Mouse (Mus musculus): ENCODE results near the gene Drd5. TPM values are rescaled to one million over a fixed set of nuclear protein-coding genes. Genes with fewer than 3 reads are reported as not detected.

Gene Drd5
- total RNA-seq (2021), result not detected
- long read RNA-seq, experiment 1, result 0 reads
- long read RNA-seq, experiment 2, result 0 reads

DNA sequence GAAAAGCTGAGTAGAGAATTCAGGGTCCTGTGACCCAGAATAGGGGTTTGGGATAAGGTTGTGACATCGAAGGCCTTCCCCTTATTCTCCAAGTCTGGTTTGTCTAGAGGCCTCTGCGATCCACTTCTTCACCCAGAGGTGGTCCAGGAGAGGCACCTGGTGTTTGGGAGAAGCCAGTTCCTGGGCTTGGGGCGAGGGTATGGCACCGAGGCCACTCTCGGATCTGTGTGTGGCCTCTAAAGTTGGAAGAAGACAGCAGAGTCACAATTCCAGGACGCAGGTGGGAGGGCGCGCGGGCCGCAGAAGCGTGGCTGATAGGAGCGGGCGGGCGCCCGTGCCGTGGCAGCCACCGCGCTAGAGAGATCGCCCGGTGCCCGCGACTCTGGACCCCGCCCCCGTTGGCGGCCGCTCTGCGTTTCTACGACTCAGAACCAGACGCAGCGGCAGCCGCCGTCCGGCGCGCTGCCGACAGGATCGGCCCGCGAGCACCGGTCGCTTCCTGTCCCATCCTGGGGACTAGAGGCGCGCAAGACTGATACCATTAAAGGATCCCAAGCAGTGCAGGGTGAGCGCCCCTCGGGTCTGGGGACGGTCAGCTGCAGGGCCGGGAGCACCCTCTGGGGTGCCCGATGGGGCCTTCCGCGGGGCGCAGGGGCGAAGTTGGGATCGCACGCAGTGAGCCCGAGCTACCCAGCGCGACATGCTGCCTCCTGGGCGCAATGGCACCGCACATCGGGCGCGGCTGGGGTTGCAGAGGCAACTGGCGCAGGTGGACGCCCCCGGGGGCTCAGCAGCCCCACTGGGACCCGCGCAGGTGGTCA lies at the start of gene Drd5:
Drd5 (plus strand) TSS at position 402 of the 821 bp plus-strand sequence.
- intact Hi-C loops (cut with DNase I), result no loop called here
- DNase-seq, result no peak

DNA sequence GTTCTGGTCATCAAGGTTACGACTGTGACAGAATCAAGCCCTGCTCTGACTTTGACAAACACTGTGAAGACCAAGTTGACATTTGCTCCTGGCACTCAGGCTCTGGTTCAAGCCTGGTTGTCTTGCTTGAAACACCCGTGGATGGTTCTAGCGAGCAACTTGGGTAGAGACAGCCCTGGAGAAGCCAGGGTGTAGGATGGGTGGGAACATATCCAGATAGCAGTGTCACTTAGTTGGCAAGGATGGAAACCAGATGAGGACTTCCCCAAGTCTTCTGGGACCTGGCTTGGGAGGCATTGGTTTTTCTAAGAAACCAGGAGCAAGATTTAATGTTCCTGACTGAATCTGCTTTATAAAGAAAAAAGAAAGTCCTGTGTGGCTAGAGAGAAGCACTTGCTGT lies 48.2 kb upstream of the Drd5 start:
- intact Hi-C loops (cut with DNase I), result no loop called here
- no peak for DNase-seq

DNA sequence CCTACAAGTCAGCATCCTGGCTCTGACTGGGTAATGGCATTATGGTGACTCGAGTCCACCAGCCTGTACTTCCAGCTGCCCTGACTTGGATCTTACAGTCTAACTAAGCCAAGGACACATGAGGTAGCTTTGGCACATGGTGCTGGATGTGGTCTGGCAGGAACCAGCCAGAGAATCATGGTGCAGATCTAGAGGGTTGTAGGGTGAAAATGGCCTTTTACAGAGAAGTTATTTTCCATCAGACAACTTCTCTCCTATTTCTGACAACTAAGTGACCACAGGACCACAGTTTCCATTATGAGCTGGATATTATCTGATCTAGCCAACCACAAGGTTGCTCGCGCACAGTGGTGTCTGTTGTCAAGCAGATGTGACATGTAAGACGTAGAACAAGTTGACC lies 45.3 kb upstream of the Drd5 start:
- intact Hi-C loops (cut with DNase I), result no loop called here
- DNase-seq, result no peak

DNA sequence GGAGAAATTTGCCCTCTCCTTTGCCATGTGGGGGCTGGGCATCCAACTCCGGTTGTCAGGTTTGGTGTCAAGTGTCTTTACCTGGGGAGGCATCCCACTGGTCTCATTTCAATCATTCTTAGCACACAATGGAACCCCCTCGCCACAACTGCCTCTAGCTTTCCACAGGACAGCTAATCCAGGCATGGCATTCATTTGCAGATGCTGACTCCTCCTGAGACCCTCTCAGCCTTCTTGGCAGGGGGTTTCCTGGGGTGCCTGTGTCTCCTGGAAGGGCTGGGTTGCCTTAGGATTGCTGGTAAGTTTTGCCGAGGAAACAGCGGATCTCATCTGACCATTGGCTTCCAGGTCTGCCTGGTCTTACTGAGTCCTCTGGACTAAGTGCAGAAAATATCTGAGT lies 43.4 kb upstream of the Drd5 start, which contains the start of gene Otop1:
Otop1 (plus strand) TSS at position 202 of the 400 bp plus-strand sequence.
- DNase-seq, result no peak
- intact Hi-C loops (cut with DNase I), result no loop called here

DNA sequence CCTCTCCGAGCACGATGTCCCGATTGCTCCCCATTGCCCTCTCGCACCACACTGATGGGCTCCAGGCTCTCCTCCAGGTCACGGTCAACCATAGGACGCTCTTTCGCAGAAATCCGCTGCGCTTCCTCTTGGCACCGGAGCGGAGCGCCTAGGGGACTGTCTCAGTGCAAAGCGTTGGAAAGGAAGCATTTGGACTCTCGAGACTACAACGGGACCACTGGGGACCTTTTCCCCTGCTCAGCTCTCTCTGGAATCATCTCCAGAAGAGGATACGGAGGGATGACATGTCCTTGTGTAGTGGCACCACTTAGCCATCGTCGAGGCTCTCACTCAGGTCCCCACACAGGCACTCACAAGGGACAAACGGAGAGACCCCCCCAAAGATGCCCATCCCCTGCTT lies 42.7 kb upstream of the Drd5 start:
- intact Hi-C loops (cut with DNase I), result no loop called here
- no peak for DNase-seq

DNA sequence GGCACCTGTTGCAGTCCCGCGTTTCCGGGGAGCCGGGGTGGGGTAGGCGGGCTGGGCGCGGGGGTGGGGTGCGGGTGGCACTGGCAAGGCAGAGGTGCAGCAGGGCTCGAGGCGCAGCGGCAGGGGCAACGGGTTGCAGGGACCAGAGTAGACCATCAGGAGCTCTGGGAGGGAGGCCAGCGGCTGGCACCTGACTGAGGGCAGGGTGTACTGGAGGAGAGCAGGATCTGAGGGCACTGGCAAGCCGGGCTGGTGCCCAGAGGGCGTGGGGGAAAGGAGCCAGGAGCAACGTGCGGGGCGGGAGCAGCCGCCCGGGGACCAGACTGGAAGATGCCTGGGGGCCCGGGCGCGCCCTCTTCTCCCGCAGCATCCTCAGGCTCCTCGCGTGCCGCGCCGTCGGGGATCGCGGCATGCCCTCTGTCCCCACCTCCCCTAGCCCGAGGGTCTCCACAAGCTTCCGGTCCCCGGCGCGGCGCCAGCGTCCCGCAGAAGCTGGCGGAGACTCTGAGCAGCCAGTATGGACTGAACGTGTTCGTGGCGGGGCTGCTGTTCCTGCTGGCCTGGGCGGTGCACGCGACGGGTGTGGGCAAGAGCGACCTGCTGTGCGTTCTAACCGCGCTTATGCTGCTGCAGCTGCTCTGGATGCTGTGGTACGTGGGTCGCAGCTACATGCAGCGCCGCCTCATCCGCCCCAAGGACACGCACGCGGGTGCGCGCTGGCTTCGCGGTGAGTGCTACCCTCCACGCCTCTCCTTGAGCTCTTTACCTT lies 41.9 kb upstream of the Drd5 start:
- intact Hi-C loops (cut with DNase I), result no loop called here
- DNase-seq, result no peak

DNA sequence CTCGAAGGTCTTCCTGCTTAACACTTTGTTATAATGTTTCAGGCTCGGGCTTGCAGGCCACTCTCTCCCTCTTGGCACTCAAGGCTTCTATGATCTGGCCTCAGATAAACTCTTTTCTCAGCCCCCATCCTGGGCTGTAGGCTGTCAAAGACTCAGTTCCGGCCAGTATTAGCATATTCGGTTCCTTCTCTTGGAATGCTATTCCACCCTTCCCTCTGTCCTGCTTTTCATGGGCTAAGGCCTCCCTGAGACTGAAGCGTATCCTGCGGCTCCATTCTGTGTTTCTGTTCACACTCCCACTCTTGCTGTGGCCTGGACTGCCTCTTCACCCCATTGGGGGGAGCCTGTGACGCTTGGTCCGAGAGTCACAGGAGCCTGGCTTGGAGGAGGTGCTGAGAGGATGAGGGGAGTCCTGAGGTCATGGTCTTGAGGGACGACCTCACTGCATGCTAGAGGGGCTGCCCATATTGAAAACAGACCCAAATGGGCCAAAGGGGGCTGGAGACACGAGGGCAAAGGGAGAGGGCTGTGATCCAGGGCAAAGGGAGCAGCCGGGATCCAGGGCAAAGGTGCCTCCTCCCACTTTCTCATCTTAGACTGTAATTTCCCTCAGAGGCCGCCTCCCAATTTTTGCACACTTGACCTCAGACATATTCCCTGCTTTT lies 41.1 kb upstream of the Drd5 start:
- intact Hi-C loops (cut with DNase I), result no loop called here
- DNase-seq, result no peak

DNA sequence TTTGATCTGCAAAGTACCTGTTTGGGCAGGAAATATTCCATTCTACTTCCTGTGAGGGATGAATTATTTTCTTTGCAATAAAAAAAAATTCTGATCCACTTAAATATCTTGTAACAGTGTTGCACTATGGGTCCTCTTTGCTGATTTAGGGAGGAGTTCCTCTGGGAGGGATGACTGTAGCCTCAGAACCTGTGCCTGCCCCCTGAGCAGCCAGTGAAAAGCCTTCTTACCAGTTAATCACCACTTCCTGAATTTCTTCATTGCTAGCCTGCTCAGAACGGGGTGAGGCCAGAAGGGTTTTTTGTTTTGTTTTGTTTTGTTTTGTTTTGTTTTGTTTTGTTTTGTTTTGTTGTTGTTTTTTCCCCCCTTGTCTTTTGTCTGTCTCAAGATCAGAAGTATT lies 39.1 kb upstream of the Drd5 start:
- intact Hi-C loops (cut with DNase I), result no loop called here
- no peak for DNase-seq

DNA sequence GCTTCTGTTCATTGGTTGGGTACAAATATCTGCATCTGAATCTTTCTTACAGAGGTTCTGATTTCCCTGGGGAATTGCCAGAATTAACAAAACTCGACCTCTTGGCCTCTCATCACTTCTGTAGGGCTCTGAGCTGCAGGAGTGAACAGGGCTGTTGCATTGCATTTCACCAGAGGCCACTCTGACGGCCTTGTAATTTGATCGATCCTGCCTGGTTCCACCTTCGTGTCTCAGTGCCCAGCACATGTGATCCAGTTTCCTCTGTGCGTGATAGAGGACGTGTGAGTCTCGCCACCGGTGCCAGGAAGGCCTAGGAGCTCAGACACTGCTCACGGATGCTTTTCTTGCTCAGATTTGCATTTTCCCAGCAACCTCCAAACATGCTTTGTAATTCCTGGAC lies 33.4 kb upstream of the Drd5 start:
- intact Hi-C loops (cut with DNase I), result no loop called here
- no peak for DNase-seq

DNA sequence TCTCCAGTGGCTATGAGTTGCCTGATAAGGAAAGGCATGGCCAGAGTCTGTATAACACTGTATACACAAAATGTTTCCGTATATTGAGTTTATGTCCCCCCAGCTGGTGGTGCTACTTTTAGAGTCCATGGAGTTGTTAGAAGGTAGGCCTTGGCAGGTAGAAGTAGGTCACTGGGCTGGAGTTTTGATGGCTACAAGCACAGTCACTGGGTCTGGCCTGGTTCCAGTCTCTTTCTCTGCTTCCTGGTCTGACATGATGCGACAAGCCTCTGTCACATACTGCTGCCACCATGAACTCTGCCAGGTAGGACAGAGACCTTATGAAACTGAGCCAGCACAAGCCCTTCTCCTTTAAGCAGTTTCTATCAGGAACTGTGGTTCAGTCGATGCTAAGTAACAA lies 30.7 kb upstream of the Drd5 start:
- intact Hi-C loops (cut with DNase I), result no loop called here

DNA sequence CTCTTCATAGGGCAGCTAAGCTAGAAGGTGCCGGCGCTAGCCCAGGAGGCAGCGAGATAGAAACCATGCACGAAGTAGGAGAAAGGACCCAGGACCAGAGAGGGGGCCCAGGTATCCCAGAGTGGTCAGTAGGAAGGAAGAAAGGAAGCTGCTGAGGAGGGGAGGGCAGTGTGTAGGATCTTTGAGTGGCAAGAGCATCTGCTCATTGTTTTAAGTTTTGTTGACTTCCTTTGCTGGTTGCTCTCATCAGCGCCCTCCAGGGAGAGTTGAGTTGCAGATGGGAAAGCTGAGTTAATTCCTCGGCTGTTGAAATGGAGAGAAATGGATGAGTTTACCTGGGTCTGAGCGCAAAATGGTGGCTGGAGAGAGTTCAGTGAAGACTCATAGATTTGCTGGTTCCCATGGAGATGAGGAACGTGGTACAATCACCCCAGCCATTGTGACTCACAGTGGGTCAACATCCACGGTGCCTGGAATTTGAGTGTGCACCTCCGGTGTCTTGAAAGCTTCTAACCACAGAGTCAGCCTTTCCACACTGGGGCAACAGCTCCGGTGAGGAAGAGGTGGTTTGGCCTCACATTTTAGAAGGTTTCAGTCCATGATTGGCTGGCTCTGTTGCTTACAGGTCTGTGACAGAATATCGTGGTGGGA lies 17.3 kb upstream of the Drd5 start:
- intact Hi-C loops (cut with DNase I), result loop anchor here (10.0 kb wide), 1 partner anchor 283 kb away; no protein-coding TSS in a partner anchor
- no peak for DNase-seq

More for the DNA sequence above, 30.7 kb upstream of the Drd5 start:
- no peak for DNase-seq

DNA sequence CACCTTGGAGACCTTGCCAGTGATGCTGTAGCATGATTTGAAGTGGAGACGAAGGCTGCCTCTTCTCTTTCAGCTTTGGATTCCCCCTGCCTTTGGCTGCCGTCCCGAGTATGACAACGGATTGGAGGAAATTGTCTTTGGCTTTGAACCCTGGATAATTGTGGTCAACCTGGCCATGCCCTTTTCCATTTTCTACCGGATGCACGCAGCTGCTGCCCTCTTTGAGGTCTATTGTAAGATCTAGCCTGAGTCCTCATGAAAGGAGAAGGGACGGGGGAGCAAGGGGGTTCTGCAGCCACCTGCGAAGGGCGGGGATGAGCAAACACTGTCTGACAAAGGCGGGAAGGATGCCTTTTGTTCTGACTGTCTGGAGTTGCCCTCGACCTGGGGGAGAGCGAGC lies 16.5 kb upstream of the Drd5 start:
- DNase-seq, result no peak
- intact Hi-C loops (cut with DNase I), result loop anchor here (10.0 kb wide), 1 partner anchor 282 kb away; no protein-coding TSS in a partner anchor

DNA sequence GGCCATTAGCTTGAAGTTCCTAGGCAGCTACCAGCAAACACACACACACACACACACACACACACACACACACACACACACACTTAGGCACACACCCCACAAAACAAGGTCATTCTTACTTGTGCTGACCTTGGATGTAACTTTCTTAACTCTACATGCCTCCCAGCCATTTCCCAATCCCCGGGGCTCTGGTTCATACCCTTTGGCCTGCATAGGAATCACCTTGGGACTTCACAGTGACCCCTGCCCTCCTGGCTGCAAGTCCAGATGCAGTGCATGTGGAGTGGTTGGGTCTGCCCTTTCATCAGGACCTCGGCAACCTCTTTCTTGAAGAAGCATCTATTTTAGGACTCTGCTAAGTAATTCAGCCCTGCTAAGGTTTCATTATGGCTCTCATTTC lies 13.9 kb upstream of the Drd5 start:
- no peak for DNase-seq
- intact Hi-C loops (cut with DNase I), result loop anchor here (5.0 to 10.0 kb wide), 3 partner anchors 162 to 327 kb away; no protein-coding TSS in a partner anchor

DNA sequence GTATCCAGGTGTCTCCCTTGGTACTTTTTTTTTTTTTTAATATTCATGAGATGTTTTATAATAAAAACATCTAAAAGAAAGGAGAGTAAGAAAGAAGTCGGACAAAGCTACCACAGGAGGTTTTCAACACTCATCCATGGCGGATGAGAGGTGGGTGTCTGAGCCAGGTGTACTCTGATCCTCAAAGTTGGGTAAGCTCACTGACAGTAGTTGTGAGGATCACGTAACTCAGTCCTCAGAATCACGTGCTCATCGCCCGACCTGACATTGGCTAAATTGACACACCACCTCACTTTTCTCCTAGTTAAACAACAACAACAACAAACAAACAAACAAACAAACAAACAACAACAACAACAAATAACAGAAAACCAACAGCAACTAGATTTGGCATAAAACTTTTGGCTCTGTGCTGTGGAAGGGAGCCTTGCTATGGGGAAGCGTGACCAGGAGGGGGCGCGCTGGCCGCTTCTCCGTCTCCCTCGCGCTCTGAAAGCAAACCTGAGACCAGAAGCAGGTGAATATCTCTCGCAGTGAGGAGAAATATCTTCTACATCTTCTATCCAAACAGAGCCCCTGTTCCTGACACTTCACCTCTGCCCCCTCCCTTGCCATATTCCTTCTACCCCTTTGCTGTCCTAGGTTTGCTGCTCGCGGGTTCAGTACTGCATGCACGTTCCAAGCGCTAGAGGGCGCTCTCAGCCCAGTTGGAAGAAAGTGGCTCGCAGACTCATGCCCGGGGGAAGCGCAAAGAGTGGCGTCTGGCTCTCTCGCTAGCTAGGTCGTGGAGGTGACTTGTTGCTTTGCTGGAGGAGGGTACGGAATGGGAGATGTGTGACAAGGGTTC lies 11.7 kb upstream of the Drd5 start:
- intact Hi-C loops (cut with DNase I), result loop anchor here (5.0 to 10.0 kb wide), 3 partner anchors 160 to 325 kb away; no protein-coding TSS in a partner anchor

DNA sequence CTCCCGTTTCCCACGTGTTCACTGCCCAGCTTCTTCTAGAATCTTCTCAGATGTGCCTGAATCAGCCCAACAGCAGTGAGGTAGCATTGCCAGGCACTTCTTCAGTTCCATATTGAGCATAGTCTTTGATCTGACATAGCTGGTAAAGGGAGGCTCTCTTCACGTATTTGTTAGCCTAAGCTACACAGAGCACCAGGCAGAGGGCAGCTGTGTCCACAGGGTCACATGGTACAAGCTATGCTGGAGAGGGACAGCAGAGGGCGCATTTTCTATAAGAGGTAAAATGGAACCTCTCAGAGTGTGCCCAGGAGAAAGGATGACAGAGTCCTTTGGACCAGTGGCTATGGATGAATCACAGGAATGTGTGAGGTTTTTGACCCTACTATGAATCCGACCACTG lies 10.3 kb upstream of the Drd5 start:
- intact Hi-C loops (cut with DNase I), result loop anchor here (5.0 to 10.0 kb wide), 3 partner anchors 158 to 323 kb away; no protein-coding TSS in a partner anchor
- DNase-seq, result peak in 1 of 2 experiments; percentile 20

More for the DNA sequence above, 11.7 kb upstream of the Drd5 start:
- DNase-seq, result peak; percentile 83 to 85

DNA sequence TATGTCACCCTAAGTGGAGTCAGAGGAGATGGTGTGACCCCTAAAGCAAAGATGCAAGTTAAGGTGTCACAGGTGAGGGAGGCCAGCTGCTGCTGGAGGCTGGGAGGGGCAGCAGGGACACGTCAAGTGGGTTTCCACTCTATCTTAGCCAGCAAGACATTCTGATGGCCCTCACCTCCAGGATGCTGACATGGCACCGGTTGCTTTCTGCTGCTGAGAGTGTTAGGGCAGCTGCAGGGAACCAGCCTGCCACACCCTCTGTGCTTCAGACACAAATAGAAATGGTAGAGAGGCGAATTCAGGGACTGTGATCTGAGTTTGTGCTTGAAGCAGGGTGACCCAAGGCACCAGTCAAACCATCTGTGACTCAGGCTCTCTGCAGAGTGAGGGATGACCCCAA lies 9.4 kb upstream of the Drd5 start:
- DNase-seq, result no peak
- intact Hi-C loops (cut with DNase I), result loop anchor here (5.0 to 10.0 kb wide), 3 partner anchors 158 to 323 kb away; no protein-coding TSS in a partner anchor

DNA sequence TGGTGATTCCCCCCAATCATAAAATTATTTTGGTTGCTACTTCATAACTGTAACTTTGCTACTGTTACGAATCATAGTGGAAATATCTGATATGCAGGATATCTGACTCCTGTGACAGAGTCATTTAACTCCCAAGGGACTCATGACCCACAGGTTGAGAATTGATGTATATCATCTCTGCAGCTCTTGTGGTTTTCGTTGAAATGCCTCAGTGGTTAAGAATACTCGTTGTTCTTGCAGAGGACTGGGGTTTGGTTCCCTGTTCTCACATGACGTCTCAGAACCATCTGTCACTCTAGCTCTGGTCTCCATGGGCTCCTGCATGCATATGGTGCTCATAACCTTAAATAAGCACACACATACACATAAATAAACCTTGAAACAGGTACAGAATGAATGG lies 14.2 kb downstream of the Drd5 start:
- no peak for DNase-seq
- intact Hi-C loops (cut with DNase I), result no loop called here

DNA sequence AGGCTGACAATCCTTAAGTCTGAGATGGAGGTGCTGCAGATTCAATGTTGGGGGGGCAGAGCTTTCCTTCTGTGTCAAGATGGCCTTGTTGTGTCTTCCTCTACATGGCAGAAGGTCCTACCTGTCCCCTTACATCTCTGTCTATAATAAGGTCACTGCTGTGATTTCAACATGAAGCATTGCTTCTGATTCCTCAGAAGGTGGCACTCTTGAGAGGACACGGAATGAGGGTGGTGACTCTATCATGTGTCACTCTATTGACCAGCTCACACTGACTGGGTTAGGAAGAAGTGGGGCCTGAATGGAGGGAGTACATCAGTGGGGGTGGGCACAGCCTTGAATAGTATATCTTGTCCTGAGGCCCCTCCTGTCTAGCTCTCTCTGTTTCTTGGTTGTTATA lies 15.4 kb downstream of the Drd5 start:
- no peak for DNase-seq
- intact Hi-C loops (cut with DNase I), result no loop called here

DNA sequence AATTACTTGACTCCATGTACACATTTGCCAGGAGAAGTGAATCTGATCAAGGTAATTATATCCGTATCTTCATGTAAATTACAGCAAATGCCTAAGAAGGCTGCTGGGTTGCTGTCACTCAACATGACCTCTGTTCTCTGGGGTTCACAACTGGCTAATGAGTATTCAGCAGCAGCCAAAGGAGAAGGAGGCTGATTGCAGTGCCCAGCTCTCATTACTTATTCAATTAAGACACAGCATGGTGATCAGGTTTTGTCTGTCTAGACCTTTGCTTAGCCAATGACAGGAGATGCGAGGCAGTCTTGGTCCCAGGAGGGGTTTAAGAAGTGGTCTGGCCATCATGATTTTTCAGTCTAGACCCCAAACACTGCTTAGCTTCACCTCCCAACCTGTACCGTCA lies 23.9 kb downstream of the Drd5 start:
- no peak for DNase-seq
- intact Hi-C loops (cut with DNase I), result no loop called here
